Mouse (Mus musculus): ENCODE results near the gene Deaf1.

Gene Deaf1

GRCm38 (mm10) chr7:141327469-141328372 is at the start of gene Deaf1, which contains the start of gene Tmem80:
Gene Deaf1, minus strand, starts transcription at chr7:141327690.
Gene Tmem80, plus strand, starts transcription at chr7:141327739.
- DNase-seq (ENCODE audit: low spot score) = peak; percentile 99

DNA sequence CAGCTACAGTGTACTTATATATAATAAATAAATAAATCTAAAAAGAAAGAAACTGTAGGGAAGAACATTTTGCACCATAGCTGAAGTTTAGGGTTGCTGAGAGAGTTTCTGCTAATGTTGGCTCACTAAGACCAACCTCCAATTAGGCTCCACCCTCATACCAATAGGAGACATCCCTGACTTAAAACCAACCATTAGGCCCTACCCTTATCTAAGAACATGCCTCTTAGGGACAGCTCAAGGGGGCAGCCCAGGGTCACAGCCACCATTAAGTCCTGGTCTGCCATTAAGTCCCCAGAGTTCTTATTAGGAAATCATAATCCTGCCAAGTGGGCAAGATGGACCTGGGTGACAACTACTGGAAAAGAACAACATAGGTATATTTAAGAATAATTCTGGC is 46.9 kb upstream of the Deaf1 start:
- no peak for DNase-seq (ENCODE audit: low spot score)

DNA sequence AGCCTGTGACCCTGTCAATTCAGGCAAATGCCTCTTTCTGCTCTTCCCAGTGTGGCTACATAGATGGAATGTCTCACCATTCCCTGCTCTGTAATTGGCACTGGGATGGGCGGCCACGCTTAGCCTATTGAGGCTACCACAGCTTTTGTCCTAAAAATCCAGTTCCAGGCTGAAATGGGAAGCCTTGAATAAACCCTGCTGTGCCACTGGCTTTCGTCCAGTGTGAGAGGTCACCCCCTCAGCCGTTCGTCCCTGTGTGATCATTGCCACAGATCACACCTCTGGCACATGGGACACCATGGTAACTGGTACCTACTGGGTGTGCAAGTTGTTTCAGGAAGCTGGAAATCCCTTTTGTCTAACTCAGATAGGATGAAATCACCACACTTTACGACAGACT is 46.1 kb upstream of the Deaf1 start:
- no peak for DNase-seq (ENCODE audit: low spot score)

DNA sequence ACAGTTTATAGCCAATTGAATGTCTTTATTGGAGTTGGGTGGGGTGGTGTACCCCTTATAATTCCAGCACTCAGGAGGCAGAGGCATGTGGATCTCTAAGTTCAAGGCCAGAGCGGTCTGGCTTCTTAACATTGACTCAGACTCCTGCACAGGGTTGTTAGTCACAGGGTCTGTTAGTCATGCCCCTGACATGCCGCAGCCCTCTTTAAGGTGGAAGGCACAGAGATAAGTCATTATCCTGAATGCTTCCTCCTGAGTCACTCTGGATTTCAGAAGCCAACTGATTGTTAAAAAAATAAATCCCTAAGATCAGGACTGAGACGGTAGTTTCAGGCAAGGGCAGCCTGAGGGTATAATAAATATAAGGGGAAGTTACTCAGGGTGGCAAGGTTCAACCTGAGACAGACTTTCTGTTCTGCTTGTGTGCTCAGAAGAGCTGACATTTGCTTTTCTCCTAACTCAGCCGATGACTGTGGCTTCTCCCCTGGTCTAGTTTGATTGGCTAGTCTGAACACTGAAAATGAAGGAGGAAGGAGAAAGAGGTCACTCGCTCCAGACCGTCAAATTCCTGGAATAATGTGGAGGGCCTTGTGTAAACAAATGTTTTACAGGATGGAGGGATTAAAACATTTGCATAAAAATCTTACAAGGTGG is 44.6 kb upstream of the Deaf1 start:
- DNase-seq (ENCODE audit: low spot score) = peak; percentile 25

GRCm38 (mm10) chr7:141369918-141370317 is 42.4 kb upstream of the Deaf1 start:
- no peak for DNase-seq (ENCODE audit: low spot score)

DNA sequence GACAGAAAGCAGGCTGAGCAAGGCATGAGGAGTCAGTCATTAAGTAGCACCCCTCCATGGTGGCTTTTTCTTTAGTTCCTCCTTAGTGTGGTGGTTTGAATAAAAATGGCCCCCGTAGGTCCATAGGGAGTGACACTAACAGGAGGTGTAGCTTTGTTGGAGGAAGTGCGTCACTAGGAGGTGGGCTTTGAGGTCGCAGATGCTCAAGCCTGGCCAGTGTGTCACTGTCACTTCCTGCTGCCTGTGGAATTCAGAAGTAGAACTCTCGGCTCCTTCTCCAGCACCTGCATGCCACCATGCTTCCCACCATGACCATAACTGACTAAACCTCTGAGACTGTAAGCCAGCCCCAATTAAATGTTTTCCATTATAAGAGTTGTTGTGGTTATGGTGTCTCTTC is 39.9 kb upstream of the Deaf1 start:
- DNase-seq (ENCODE audit: low spot score) = no peak

DNA sequence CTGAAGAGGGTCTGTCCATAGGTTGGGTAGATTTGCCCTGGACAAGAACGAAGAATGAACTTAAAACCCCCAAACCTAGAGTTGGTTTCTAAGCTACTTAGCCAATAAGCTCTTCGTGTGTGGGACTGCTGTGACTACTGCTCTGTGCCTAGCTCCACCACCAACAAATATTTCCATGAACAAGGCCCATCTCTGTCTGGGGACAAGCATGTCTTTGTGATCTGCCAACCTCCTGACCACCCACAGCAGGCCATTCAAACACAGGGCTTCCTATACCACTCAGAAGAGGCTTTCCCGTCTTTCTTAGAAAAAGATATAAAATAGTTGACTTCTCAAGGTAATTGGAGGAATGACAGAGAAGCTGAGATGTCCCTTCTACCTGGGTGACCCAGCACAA is 37.6 kb upstream of the Deaf1 start:
- no peak for DNase-seq (ENCODE audit: low spot score)

- DNase-seq (ENCODE audit: low spot score) = no peak
Observed at GRCm38 (mm10) chr7:141364349-141365048, 37.0 kb upstream of the Deaf1 start.

DNA sequence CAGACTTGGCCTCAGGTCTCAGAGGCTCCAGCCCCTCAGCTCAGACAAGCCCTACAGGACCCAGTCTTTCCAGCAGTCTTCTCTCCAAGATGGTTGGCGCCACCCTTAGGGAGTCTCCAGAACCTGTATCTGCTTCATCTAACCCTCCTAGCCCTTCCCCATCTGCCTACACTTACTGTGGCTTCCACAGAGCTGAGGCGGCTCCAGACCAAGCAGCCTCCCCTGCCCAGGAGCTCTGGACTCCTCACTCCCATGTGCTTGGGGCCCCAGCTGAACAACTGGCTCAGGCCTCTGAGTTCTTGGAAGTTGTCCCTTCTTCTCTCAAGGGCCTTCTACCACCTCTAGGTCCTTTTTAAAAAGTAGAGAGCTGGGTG is 36.2 kb upstream of the Deaf1 start:
- no peak for DNase-seq (ENCODE audit: low spot score)

DNA sequence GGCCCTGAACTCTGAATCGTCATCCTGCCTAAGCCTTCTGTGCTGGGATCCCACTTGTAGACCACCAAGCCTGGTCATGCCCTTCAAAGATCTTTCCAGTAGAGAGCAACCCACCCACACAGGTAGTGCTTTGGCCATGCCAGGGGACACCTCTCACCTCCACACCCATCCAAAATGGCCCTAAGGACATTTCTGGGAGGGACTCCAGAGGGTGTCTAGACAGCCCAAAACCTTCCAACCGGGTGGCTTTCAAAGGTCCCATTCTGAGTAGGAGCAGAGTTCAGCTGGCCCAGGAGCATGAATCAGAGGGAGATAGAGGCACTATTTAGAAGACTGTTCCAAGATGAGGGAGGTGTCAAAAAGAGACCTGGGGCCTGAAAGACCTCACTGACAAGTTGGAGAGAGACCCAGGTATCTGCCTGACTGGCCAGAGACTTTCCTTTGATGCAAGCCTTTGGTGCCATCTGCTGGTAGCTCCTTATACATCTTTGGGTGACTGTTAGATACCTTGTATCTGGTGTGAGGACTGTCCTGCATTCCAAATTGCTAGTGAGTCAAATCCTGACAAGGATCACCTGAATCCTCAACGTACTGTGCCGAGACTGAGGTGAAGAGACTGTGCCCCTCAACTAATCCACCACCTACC is 35.7 kb upstream of the Deaf1 start:
- DNase-seq (ENCODE audit: low spot score) = peak; percentile 79

GRCm38 (mm10) chr7:141361510-141361909 is 34.0 kb upstream of the Deaf1 start:
- no peak for DNase-seq (ENCODE audit: low spot score)

- DNase-seq (ENCODE audit: low spot score) = no peak
Observed at GRCm38 (mm10) chr7:141356971-141357370, 29.5 kb upstream of the Deaf1 start.

DNA sequence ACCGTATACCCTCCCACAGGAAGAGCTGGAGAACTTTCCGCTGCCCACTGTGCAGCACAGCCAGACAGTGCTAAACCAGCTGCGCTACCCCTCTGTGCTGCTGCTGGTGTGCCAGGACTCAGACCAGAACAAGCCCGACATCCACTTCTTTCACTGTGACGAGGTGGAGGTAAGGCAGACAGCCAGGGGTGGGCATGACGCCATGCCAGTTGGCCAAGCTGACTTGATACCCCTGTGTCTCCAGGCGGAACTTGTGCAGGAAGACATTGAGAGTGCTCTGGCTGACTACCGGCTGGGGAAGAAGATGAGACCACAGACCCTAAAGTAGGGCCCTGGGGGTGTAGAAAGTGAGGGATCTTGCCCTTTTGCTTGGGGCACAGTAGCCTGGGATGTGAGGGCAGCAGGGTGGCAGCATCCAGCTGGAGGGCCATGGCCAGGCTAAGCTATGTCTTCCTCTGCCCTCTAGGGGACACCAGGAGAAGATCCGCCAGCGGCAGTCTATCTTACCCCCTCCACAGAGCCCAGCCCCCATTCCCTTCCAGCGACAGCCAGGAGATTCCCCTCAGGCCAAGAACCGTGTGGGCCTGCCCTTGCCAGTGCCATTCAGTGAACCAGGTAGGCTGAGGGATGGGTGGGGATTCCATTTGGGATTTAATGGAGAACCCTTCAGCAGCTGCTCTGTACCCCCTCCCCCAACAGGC is 28.3 kb upstream of the Deaf1 start:
- no peak for DNase-seq (ENCODE audit: low spot score)

- peak; percentile 29 for DNase-seq (ENCODE audit: low spot score)
Observed at GRCm38 (mm10) chr7:141355051-141355450, 27.6 kb upstream of the Deaf1 start.

- DNase-seq (ENCODE audit: low spot score) = no peak
Observed at GRCm38 (mm10) chr7:141351061-141351460, 23.6 kb upstream of the Deaf1 start.

GRCm38 (mm10) chr7:141344787-141345186 is 17.3 kb upstream of the Deaf1 start:
- no peak for DNase-seq (ENCODE audit: low spot score)

- DNase-seq (ENCODE audit: low spot score) = no peak
Observed at GRCm38 (mm10) chr7:141343696-141344095, 16.2 kb upstream of the Deaf1 start.

DNA sequence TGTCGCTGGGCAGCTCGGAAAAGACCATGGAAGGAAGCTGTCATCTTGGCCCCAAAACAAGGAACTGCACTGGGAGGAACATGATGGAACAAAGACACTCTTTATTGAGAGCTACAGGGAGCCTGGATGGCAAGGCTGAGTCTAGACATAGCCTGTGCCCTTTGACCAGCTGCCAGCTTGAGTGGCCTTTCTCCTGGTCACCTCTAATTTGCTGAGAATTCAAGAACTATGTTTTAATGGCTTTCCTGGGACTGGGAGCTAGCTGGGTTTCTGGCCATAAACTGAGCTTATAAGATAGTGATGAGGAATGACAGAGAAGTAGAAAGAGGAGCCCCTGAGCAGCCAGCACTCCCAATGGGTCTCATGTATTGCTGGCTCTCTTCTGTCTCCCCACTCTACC is 15.7 kb upstream of the Deaf1 start:
- no peak for DNase-seq (ENCODE audit: low spot score)

DNA sequence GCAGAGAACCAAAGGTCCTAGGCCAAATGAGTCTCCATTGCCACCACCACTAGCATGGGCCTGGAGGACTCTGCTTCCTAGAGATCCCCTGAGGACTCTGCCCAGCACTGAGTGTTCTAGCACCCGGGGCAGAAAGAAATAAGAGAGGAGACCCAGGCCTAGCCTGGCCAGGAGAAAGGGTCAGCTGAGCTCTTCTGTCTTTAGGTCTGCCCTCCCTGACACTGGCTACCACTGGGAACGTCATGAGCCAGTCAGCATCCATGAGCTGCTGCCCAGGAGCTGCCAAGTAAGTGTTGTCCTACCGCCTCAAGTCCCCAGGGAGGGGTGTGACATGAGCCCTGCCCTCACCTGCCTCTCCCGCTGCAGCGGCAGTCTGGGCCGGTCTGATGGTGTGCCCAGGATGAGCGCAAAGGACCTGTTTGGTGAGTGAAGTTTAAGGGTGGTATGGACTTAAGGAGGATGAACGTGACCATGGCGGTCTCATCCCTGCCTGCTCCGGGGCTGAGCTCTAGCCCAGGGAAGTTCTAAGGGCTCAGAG is 14.3 kb upstream of the Deaf1 start:
- no peak for DNase-seq (ENCODE audit: low spot score)

DNA sequence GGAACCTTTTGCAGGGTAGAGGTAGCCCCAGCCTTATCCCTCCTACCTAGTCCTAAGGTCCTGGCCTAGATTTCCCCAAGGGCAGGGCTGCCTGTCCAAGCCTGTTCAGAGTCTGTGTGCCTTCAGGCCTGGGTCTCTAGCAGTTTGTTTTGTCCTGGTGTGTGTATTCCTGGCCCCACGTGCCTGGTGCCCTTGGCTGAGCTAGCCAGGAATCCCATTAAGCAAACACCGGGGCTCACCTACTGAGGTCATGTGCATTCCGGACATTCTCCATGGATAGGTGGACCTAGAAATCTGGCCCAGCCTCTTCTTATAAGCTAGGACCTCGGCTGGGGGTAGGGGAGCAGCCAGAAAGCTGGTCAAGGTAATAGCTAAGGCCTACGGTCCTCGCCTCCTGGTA is 13.0 kb upstream of the Deaf1 start:
- DNase-seq (ENCODE audit: low spot score) = no peak

- DNase-seq (ENCODE audit: low spot score) = no peak
Observed at GRCm38 (mm10) chr7:141340023-141340422, 12.5 kb upstream of the Deaf1 start.
